8 mouse cellular contexts compared by ENCODE assay signal in genomic region chr2:59162285-59162600, GRCm38 (mm10). TPM values are rescaled to one million over a fixed set of nuclear protein-coding genes. Genes with fewer than 3 reads are reported as not detected.
A peak's percentile ranks its signal among the peaks of the same experiment; 100 is the strongest.
DNase-seq lines count a peak whose midpoint lies in the region; ATAC-seq lines count a peak whose summit lies in the region.

No protein-coding gene starts in this region.

- no peak for ATAC-seq in kidney, embryonic 14.5 days (ENCODE audit: low FRiP score, low TSS enrichment)
- no peak for ATAC-seq in hindbrain, embryonic 15.5 days (ENCODE audit: low FRiP score, low read depth)
- ATAC-seq in midbrain, embryonic 14.5 days (ENCODE audit: low FRiP score, low TSS enrichment): no peak

- peak overlapping the region; percentile 68 for H3K4me2 ChIP-seq in kidney, embryonic 14.5 days (replicated peaks; ENCODE audit: low read depth, low read length)
- peak overlapping the region; percentile 69 for H3K4me2 ChIP-seq in hindbrain, embryonic 15.5 days
- peak overlapping the region; percentile 53 for H3K4me2 ChIP-seq in midbrain, embryonic 14.5 days (ENCODE audit: low read length)

- no peak overlapping the region for H3K27ac ChIP-seq in kidney, embryonic 14.5 days (ENCODE audit: low read depth, low read length)
- no peak overlapping the region for H3K27ac ChIP-seq in embryonic facial prominence, embryonic 10.5 days (replicated peaks)
- peak overlapping the region; percentile 86 for H3K27ac ChIP-seq in hindbrain, embryonic 15.5 days (replicated peaks)
- H3K27ac ChIP-seq in midbrain, embryonic 14.5 days (replicated peaks; ENCODE audit: low read depth, low read length): 0 out of 2 replicates have a peak overlapping the region, but pooled peaks have one; percentile 87

- no peaks in the 10 kb centered on the region for H3K36me3 ChIP-seq in kidney, embryonic 14.5 days (ENCODE audit: control insufficient read depth, insufficient read depth, low read length)
- H3K36me3 ChIP-seq in embryonic facial prominence, embryonic 10.5 days (replicated peaks): no peaks in the 10 kb centered on the region
- H3K36me3 ChIP-seq in hindbrain, embryonic 15.5 days: no peaks in the 10 kb centered on the region
- H3K36me3 ChIP-seq in midbrain, embryonic 14.5 days (ENCODE audit: control insufficient read depth, insufficient read depth, low read length): no peaks in the 10 kb centered on the region

- WGBS in kidney, embryonic 14.5 days: 40% methylated on average over 8 of the region's 8 CpGs
- 45% methylated on average over 8 of the region's 8 CpGs for WGBS in embryonic facial prominence, embryonic 10.5 days
- 24% methylated on average over 8 of the region's 8 CpGs for WGBS in hindbrain, embryonic 15.5 days
- 35% methylated on average over 8 of the region's 8 CpGs for WGBS in midbrain, embryonic 14.5 days

- peaks cover 14% of the 10 kb centered on the region; the same call in 1 of the 2 replicates for H3K4me1 ChIP-seq in kidney, embryonic 14.5 days (ENCODE audit: control insufficient read depth, insufficient read depth, low read length)
- peaks cover 28% of the 10 kb centered on the region for H3K4me1 ChIP-seq in embryonic facial prominence, embryonic 10.5 days
- peaks cover 19% of the 10 kb centered on the region for H3K4me1 ChIP-seq in hindbrain, embryonic 15.5 days (replicated peaks)
- H3K4me1 ChIP-seq in midbrain, embryonic 14.5 days (ENCODE audit: control insufficient read depth, insufficient read depth, low read length): peaks cover 7% of the 10 kb centered on the region

- peak overlapping the region; percentile 82 for H3K9ac ChIP-seq in kidney, embryonic 14.5 days (ENCODE audit: low read depth, low read length)
- H3K9ac ChIP-seq in hindbrain, embryonic 15.5 days: peak overlapping the region; percentile 73
- H3K9ac ChIP-seq in midbrain, embryonic 14.5 days (replicated peaks; ENCODE audit: low read length): peak overlapping the region; percentile 72; the same call in 1 of the 2 replicates

- H3K4me3 ChIP-seq in kidney, embryonic 14.5 days (ENCODE audit: low read length): peak overlapping the region; percentile 88
- H3K4me3 ChIP-seq in embryonic facial prominence, embryonic 10.5 days: peak overlapping the region; percentile 92
- peak overlapping the region; percentile 80 for H3K4me3 ChIP-seq in hindbrain, embryonic 15.5 days
- H3K4me3 ChIP-seq in midbrain, embryonic 14.5 days (replicated peaks; ENCODE audit: low read depth, low read length): peak overlapping the region; percentile 91

- H3K9me3 ChIP-seq in kidney, embryonic 14.5 days (ENCODE audit: control insufficient read depth, low read length): no peaks in the 10 kb centered on the region
- no peaks in the 10 kb centered on the region for H3K9me3 ChIP-seq in embryonic facial prominence, embryonic 10.5 days
- no peaks in the 10 kb centered on the region for H3K9me3 ChIP-seq in hindbrain, embryonic 15.5 days
- H3K9me3 ChIP-seq in midbrain, embryonic 14.5 days (ENCODE audit: control insufficient read depth, low read length): no peaks in the 10 kb centered on the region

- DNase-seq in kidney, postnatal 10 days: no peak
- DNase-seq in embryonic facial prominence, embryonic 10.5 days (ENCODE audit: low spot score): no peak
- DNase-seq in midbrain, embryonic 14.5 days: peak; percentile 41
- DNase-seq in embryo, embryonic 10.5 days (ENCODE audit: low spot score): no peak
- no peak for DNase-seq in adrenal gland, adult 18-20 months (ENCODE audit: low spot score in 2 of 2)
- no peak for DNase-seq in urinary bladder, postnatal 10 days (ENCODE audit: low spot score)

- no peaks in the 10 kb centered on the region for H3K27me3 ChIP-seq in kidney, embryonic 14.5 days (ENCODE audit: control insufficient read depth, insufficient read depth, low read length)
- H3K27me3 ChIP-seq in embryonic facial prominence, embryonic 10.5 days (replicated peaks; ENCODE audit: low read depth, poor library complexity, severe bottlenecking): no peaks in the 10 kb centered on the region
- H3K27me3 ChIP-seq in hindbrain, embryonic 15.5 days: no peaks in the 10 kb centered on the region
- no peaks in the 10 kb centered on the region for H3K27me3 ChIP-seq in midbrain, embryonic 14.5 days (ENCODE audit: control insufficient read depth, insufficient read depth, low read length)

RNA-seq across cellular contexts. Expression of gene Pkp4, which starts 1.6 kb away (rescaled TPM):
- polyA plus RNA-seq in kidney, embryonic 14.5 days (2014; fragmentation: Nextera tagmentation; extraction: Ambion mirVana): 29.7 and 31.1 TPM in 2 replicates
- 16.2 and 17.2 TPM in 2 replicates for polyA plus RNA-seq in embryonic facial prominence, embryonic 10.5 days (2016; fragmentation: Nextera tagmentation; extraction: Ambion mirVana)
- polyA plus RNA-seq in hindbrain, embryonic 15.5 days (2015; fragmentation: Nextera tagmentation; extraction: Ambion mirVana): 24.7 and 26.4 TPM in 2 replicates
- 23.9 and 24.1 TPM in 2 replicates for polyA plus RNA-seq in midbrain, embryonic 14.5 days (2014; fragmentation: Nextera tagmentation; extraction: Ambion mirVana)
- total RNA-seq in adrenal gland, adult 18-20 months (2021): 10 to 100 TPM; 49.1 to 51.9 TPM

RNA-seq across cellular contexts. Expression of gene Ccdc148, which starts 1.8 kb away (rescaled TPM):
- 1.0 and 1.2 TPM in 2 replicates for polyA plus RNA-seq in kidney, embryonic 14.5 days (2014; fragmentation: Nextera tagmentation; extraction: Ambion mirVana)
- 0.63 and 0.87 TPM in 2 replicates for polyA plus RNA-seq in embryonic facial prominence, embryonic 10.5 days (2016; fragmentation: Nextera tagmentation; extraction: Ambion mirVana)
- polyA plus RNA-seq in hindbrain, embryonic 15.5 days (2015; fragmentation: Nextera tagmentation; extraction: Ambion mirVana): 5.5 and 5.9 TPM in 2 replicates
- 2.7 and 3.1 TPM in 2 replicates for polyA plus RNA-seq in midbrain, embryonic 14.5 days (2014; fragmentation: Nextera tagmentation; extraction: Ambion mirVana)
- total RNA-seq in adrenal gland, adult 18-20 months (2021): 1 to 10 TPM; 1.4 to 1.5 TPM

Comparison
In these comparisons a context has a peak if more than half of its experiments do, and no peak if none do; other contexts are left out.
1. H3K27ac ChIP-seq: peak in hindbrain, embryonic 15.5 days (single experiment) and midbrain, embryonic 14.5 days (single experiment); none in kidney, embryonic 14.5 days (single experiment) and embryonic facial prominence, embryonic 10.5 days (single experiment).
2. Peak in every context shown above with its lines, with median percentiles within 50 percentile points of each other: H3K4me2 ChIP-seq, H3K4me3 ChIP-seq and H3K9ac ChIP-seq.